Mouse (Mus musculus) neural tube, embryonic 15.5 days (tissue): ENCODE data around the gene 2310011J03Rik. TPM values are rescaled to one million over a fixed set of nuclear protein-coding genes. Genes with fewer than 3 reads are reported as not detected.
A peak's percentile ranks its signal among the peaks of the same experiment; 100 is the strongest.

Source experiments
- ATAC-seq: fragments of 200-750 bp; cut with Nextera tagmentation; 2 replicates; pipeline ENCODE4 v1.8.0; 2017; ENCODE audit warnings: mild to moderate bottlenecking, moderate TSS enrichment, moderate library complexity; ENCODE audit not compliant: low FRiP score
- H3K27ac ChIP-seq: fragments of 300-500 bp; sonication (generic); replicated peaks from 2 replicates; pipeline ENCODE4 v1.5.1; 2015; ENCODE audit warnings: mild to moderate bottlenecking, inconsistent platforms
- H3K27me3 ChIP-seq: fragments of 300-500 bp; sonication (generic); replicated peaks from 2 replicates; pipeline ENCODE4 v1.6.1; 2015; ENCODE audit warnings: inconsistent platforms
- H3K36me3 ChIP-seq: fragments of 300-500 bp; sonication (generic); 2 replicates; pipeline ENCODE4 v1.6.1; 2015; ENCODE audit warnings: inconsistent platforms
- H3K4me1 ChIP-seq: fragments of 300-500 bp; sonication (generic); 2 replicates; pipeline ENCODE4 v1.6.1; 2015; ENCODE audit warnings: inconsistent platforms
- H3K4me2 ChIP-seq: fragments of 300-500 bp; sonication (generic); 2 replicates; pipeline ENCODE4 v1.6.1; 2015; ENCODE audit warnings: inconsistent platforms, mild to moderate bottlenecking, moderate library complexity
- H3K4me3 ChIP-seq: fragments of 300-500 bp; sonication (generic); replicated peaks from 2 replicates; pipeline ENCODE4 v1.5.1; 2015; ENCODE audit warnings: mild to moderate bottlenecking, inconsistent platforms
- H3K9ac ChIP-seq: fragments of 300-500 bp; sonication (generic); replicated peaks from 2 replicates; pipeline ENCODE4 v1.6.1; 2015; ENCODE audit warnings: mild to moderate bottlenecking, inconsistent platforms
- H3K9me3 ChIP-seq: fragments of 300-500 bp; sonication (generic); replicated peaks from 2 replicates; pipeline ENCODE4 v1.6.1; 2016; ENCODE audit warnings: inconsistent platforms
- WGBS: fragments of 180-500 bp; shearing (Covaris S2); methylation state at CpG from one replicate; pipeline ENCODE4 v1.1.7; 2015; ENCODE audit warnings: mixed read lengths; 5-methylcytosine and 5-hydroxymethylcytosine counted together
- polyA plus RNA-seq: library from polyadenylated mRNA; unstranded; fragments of >200 nt; fragmentation: Nextera tagmentation; extraction: Ambion mirVana; gene quantifications from 2 replicates; pipeline ENCODE4 v1.2.1, GENCODE M21; 2015

The 2310011J03Rik gene
- polyA plus RNA-seq, 1 experiment from 2014 or later = 26.9 TPM

GRCm38 (mm10) chr10:80341026-80341425, 20.7 kb upstream of the 2310011J03Rik start:
- 17% methylated on average over 21 of the region's 21 CpGs for WGBS
- Histone ChIP-seq H3K36me3 (no peaks in the 10 kb centered on the region), H3K9ac (no peak overlapping the region), H3K27me3 (peaks cover 65% of the 10 kb centered on the region), H3K4me3 (0 out of 2 replicates have a peak overlapping the region, but pooled peaks have one; percentile 4), H3K27ac (no peak overlapping the region), H3K4me1 (peaks cover 24% of the 10 kb centered on the region), H3K9me3 (no peaks in the 10 kb centered on the region), H3K4me2 (no peak overlapping the region)
- ATAC-seq = no peak

GRCm38 (mm10) chr10:80339941-80340750, 19.8 kb upstream of the 2310011J03Rik start:
- Histone ChIP-seq H3K4me2 (0 out of 2 replicates have a peak overlapping the region, but pooled peaks have one; percentile 31), H3K4me1 (peaks cover 24% of the 10 kb centered on the region), H3K4me3 (no peak overlapping the region), H3K27me3 (peaks cover 56% of the 10 kb centered on the region), H3K27ac (no peak overlapping the region), H3K9ac (no peak overlapping the region), H3K36me3 (no peaks in the 10 kb centered on the region; the same call in 1 of the 2 replicates), H3K9me3 (no peaks in the 10 kb centered on the region)
- 23% methylated on average over 19 of the region's 19 CpGs for WGBS
- ATAC-seq = no peak

GRCm38 (mm10) chr10:80336263-80336662, 15.9 kb upstream of the 2310011J03Rik start:
- Histone ChIP-seq H3K27me3 (peaks cover 27% of the 10 kb centered on the region), H3K9me3 (no peaks in the 10 kb centered on the region), H3K4me1 (no peaks in the 10 kb centered on the region), H3K4me3 (no peak overlapping the region), H3K4me2 (no peak overlapping the region), H3K9ac (no peak overlapping the region), H3K36me3 (no peaks in the 10 kb centered on the region; the same call in 1 of the 2 replicates), H3K27ac (no peak overlapping the region)
- no peak for ATAC-seq
- 87% methylated on average over 12 of the region's 12 CpGs for WGBS

- Histone ChIP-seq H3K27ac (no peak overlapping the region), H3K4me2 (no peak overlapping the region), H3K9ac (no peak overlapping the region), H3K27me3 (peaks cover 18% of the 10 kb centered on the region), H3K36me3 (no peaks in the 10 kb centered on the region; the same call in 1 of the 2 replicates), H3K4me1 (peaks cover 17% of the 10 kb centered on the region), H3K9me3 (no peaks in the 10 kb centered on the region), H3K4me3 (no peak overlapping the region)
- ATAC-seq = no peak
- 84% methylated on average over 5 of the region's 5 CpGs for WGBS
Measured at GRCm38 (mm10) chr10:80332525-80332989, 12.2 kb upstream of the 2310011J03Rik start.

- 73% methylated on average over 10 of the region's 10 CpGs for WGBS
- Histone ChIP-seq H3K9me3 (no peaks in the 10 kb centered on the region), H3K4me3 (no peak overlapping the region), H3K27ac (no peak overlapping the region), H3K4me2 (no peak overlapping the region), H3K9ac (no peak overlapping the region), H3K36me3 (no peaks in the 10 kb centered on the region; the same call in 1 of the 2 replicates), H3K4me1 (peaks cover 17% of the 10 kb centered on the region), H3K27me3 (peaks cover 16% of the 10 kb centered on the region; the same call in 1 of the 2 replicates)
- ATAC-seq = no peak
Measured at GRCm38 (mm10) chr10:80331636-80332524, 11.5 kb upstream of the 2310011J03Rik start.

- Histone ChIP-seq H3K27ac (no peak overlapping the region), H3K4me2 (peak overlapping the region; percentile 96), H3K4me3 (peak overlapping the region; percentile 53), H3K4me1 (peaks cover 17% of the 10 kb centered on the region), H3K36me3 (no peaks in the 10 kb centered on the region; the same call in 1 of the 2 replicates), H3K27me3 (peaks cover 16% of the 10 kb centered on the region; the same call in 1 of the 2 replicates), H3K9me3 (no peaks in the 10 kb centered on the region), H3K9ac (no peak overlapping the region; the same call in 1 of the 2 replicates)
- no peak for ATAC-seq
- WGBS = 74% methylated on average over 2 of the region's 2 CpGs
Measured at GRCm38 (mm10) chr10:80330888-80331287, 10.6 kb upstream of the 2310011J03Rik start.

- H3K27me3 ChIP-seq = peaks cover 16% of the 10 kb centered on the region; the same call in 1 of the 2 replicates
- peaks cover 17% of the 10 kb centered on the region for H3K4me1 ChIP-seq
- no peak overlapping the region for H3K27ac ChIP-seq
- peak overlapping the region; percentile 54 for H3K9ac ChIP-seq
- 2% methylated on average over 38 of the region's 41 CpGs for WGBS
- H3K4me3 ChIP-seq = peak overlapping the region; percentile 53
- no peaks in the 10 kb centered on the region for H3K36me3 ChIP-seq
- H3K4me2 ChIP-seq = peak overlapping the region; percentile 96
- no peak; the same call in 1 of the 2 replicates for ATAC-seq
- no peaks in the 10 kb centered on the region for H3K9me3 ChIP-seq
Measured at GRCm38 (mm10) chr10:80330084-80330483, 9.7 kb upstream of the 2310011J03Rik start.

GRCm38 (mm10) chr10:80329273-80330081, 9.1 kb upstream of the 2310011J03Rik start, which contains the start of the genes Pcsk4 and Reep6:
Gene Pcsk4 (minus strand): TSS chr10:80329498.
Gene Reep6 (plus strand): TSS chr10:80329953.
- WGBS = 6% methylated on average over 36 of the region's 36 CpGs
- Histone ChIP-seq H3K4me3 (peak within 1 kb of the TSS; percentile 53), H3K9me3 (no peaks in the 10 kb centered on the region), H3K4me1 (peaks cover 17% of the 10 kb centered on the region), H3K27ac (no peak within 1 kb of the TSS), H3K9ac (peak within 1 kb of the TSS; percentile 54), H3K4me2 (peak within 1 kb of the TSS; percentile 96), H3K27me3 (peaks cover 16% of the 10 kb centered on the region), H3K36me3 (no peaks in the 10 kb centered on the region)
- ATAC-seq = peak; percentile 92

- Histone ChIP-seq H3K4me3 (no peak overlapping the region), H3K9me3 (no peaks in the 10 kb centered on the region), H3K36me3 (no peaks in the 10 kb centered on the region), H3K4me1 (peaks cover 36% of the 10 kb centered on the region), H3K4me2 (no peak overlapping the region), H3K27me3 (peaks cover 2% of the 10 kb centered on the region; the same call in 1 of the 2 replicates), H3K9ac (no peak overlapping the region), H3K27ac (no peak overlapping the region)
- 81% methylated on average over 21 of the region's 21 CpGs for WGBS
- no peak for ATAC-seq
Measured at GRCm38 (mm10) chr10:80325045-80325444, 4.7 kb upstream of the 2310011J03Rik start.

GRCm38 (mm10) chr10:80324120-80325037, 4.0 kb upstream of the 2310011J03Rik start:
- no peak for ATAC-seq
- H3K36me3 ChIP-seq = no peaks in the 10 kb centered on the region
- peak overlapping the region; percentile 84 for H3K4me2 ChIP-seq
- H3K27me3 ChIP-seq = peaks cover 2% of the 10 kb centered on the region; the same call in 1 of the 2 replicates
- WGBS = 78% methylated on average over 17 of the region's 17 CpGs
- no peak overlapping the region for H3K9ac ChIP-seq
- peaks cover 41% of the 10 kb centered on the region for H3K4me1 ChIP-seq
- peak overlapping the region; percentile 49 for H3K4me3 ChIP-seq
- no peaks in the 10 kb centered on the region for H3K9me3 ChIP-seq
- H3K27ac ChIP-seq = no peak overlapping the region
